Comparison of ENCODE assay signal across 25 mouse cellular contexts in genomic region chr13:70093970-70094369, GRCm38 (mm10).
DNase-seq lines count a peak whose midpoint lies in the region; ATAC-seq and TF ChIP-seq lines count a peak whose summit lies in the region.
"Had no signal": no experiment of that assay in that cellular context is flagged by ENCODE, and none has a peak within 500 bp of the region (broad histone marks: within the 10 kb centered on the region; RNA-seq: fewer than 3 reads in every experiment).

No protein-coding gene starts in this region.

- H3K27ac ChIP-seq in hindbrain, embryonic 12.5 days, result peak overlapping the region; percentile 41; the same call in 1 of the 2 replicates
- H3K27ac ChIP-seq in hindbrain, embryonic 10.5 days, result no peak overlapping the region
- H3K27ac ChIP-seq in forebrain, embryonic 16.5 days (ENCODE audit: low read length), result peak overlapping the region; percentile 65
- H3K27ac ChIP-seq: heart, embryonic 10.5 days; heart, embryonic 15.5 days; liver, embryonic 14.5 days; macrophage; stomach, embryonic 15.5 days had no signal

- DNase-seq in hindbrain, embryonic 10.5 days (ENCODE audit: low spot score), result no peak
- peak; percentile 69 for DNase-seq in brain, embryonic 14.5 days (ENCODE audit: low read depth)
- peak; percentile 6 for DNase-seq in retina, embryonic 14.5 days (ENCODE audit: low spot score)
- no peak for DNase-seq in frontal cortex, postnatal 25 days (ENCODE audit: low spot score in 2 of 2)
- DNase-seq: adrenal gland, postnatal 36 days; B cell, adult 2 months; cerebellum, adult 2 months; cerebellum, postnatal 14 days; kidney, adult 9 months; kidney, postnatal 14 days; layer of hippocampus, adult 9-11 months; liver; lung, adult 2 months; lung, postnatal 10 days; midbrain, embryonic 14.5 days; right cerebral cortex, postnatal 25 days had no signal

- WGBS in hindbrain, embryonic 12.5 days, result 47% methylated on average over 2 of the region's 2 CpGs
- 63% methylated on average over 2 of the region's 2 CpGs for WGBS in hindbrain, embryonic 10.5 days
- WGBS in forebrain, embryonic 16.5 days, result 35% methylated on average over 2 of the region's 2 CpGs

- no peak for ATAC-seq in hindbrain, embryonic 12.5 days (ENCODE audit: low FRiP score)
- peak; percentile 51 for ATAC-seq in forebrain, embryonic 16.5 days
- ATAC-seq: intestine, embryonic 16.5 days had no signal

- H3K4me1 ChIP-seq in hindbrain, embryonic 12.5 days, result no peaks in the 10 kb centered on the region
- H3K4me1 ChIP-seq in hindbrain, embryonic 10.5 days (replicated peaks), result peaks cover 12% of the 10 kb centered on the region; the same call in 1 of the 2 replicates
- H3K4me1 ChIP-seq in forebrain, embryonic 16.5 days (replicated peaks; ENCODE audit: control insufficient read depth, insufficient read depth, low read length), result peaks cover 29% of the 10 kb centered on the region
- H3K4me1 ChIP-seq: heart, embryonic 10.5 days; heart, embryonic 15.5 days; stomach, embryonic 15.5 days had no signal

- TF ChIP-seq CTCF in brain, embryonic 14.5 days (IDR thresholded peaks at IDR 0.05; ENCODE audit: borderline replicate concordance, extremely low read depth, insufficient read depth, insufficient read length), result no peak

- no peaks in the 10 kb centered on the region for H3K9me3 ChIP-seq in hindbrain, embryonic 12.5 days (replicated peaks)
- H3K9me3 ChIP-seq in hindbrain, embryonic 10.5 days, result no peaks in the 10 kb centered on the region
- H3K9me3 ChIP-seq in forebrain, embryonic 16.5 days (ENCODE audit: control insufficient read depth, low read length), result no peaks in the 10 kb centered on the region
- H3K9me3 ChIP-seq: heart, embryonic 10.5 days; heart, embryonic 15.5 days; stomach, embryonic 15.5 days had no signal

- H3K36me3 ChIP-seq in hindbrain, embryonic 12.5 days, result no peaks in the 10 kb centered on the region
- H3K36me3 ChIP-seq in hindbrain, embryonic 10.5 days, result no peaks in the 10 kb centered on the region
- no peaks in the 10 kb centered on the region for H3K36me3 ChIP-seq in forebrain, embryonic 16.5 days (ENCODE audit: control insufficient read depth, insufficient read depth)
- H3K36me3 ChIP-seq: heart, embryonic 10.5 days; heart, embryonic 15.5 days; stomach, embryonic 15.5 days had no signal

- no peaks in the 10 kb centered on the region for H3K27me3 ChIP-seq in hindbrain, embryonic 12.5 days
- no peaks in the 10 kb centered on the region for H3K27me3 ChIP-seq in hindbrain, embryonic 10.5 days (ENCODE audit: insufficient read depth, poor library complexity, severe bottlenecking)
- H3K27me3 ChIP-seq in forebrain, embryonic 16.5 days (replicated peaks; ENCODE audit: control insufficient read depth, insufficient read depth, low read length), result no peaks in the 10 kb centered on the region
- H3K27me3 ChIP-seq: heart, embryonic 15.5 days; stomach, embryonic 15.5 days had no signal

- no peak overlapping the region for H3K4me3 ChIP-seq in hindbrain, embryonic 12.5 days
- H3K4me3 ChIP-seq in hindbrain, embryonic 10.5 days, result no peak overlapping the region
- H3K4me3 ChIP-seq in forebrain, embryonic 16.5 days (replicated peaks; ENCODE audit: low read length), result no peak overlapping the region
- H3K4me3 ChIP-seq: erythroblast, embryonic 14.5 days; heart, embryonic 10.5 days; heart, embryonic 15.5 days; stomach, embryonic 15.5 days had no signal

- no peak overlapping the region for H3K9ac ChIP-seq in hindbrain, embryonic 12.5 days
- H3K9ac ChIP-seq in forebrain, embryonic 16.5 days (replicated peaks; ENCODE audit: low read depth, low read length), result no peak overlapping the region
- H3K9ac ChIP-seq: heart, embryonic 15.5 days; liver, embryonic 14.5 days; stomach, embryonic 15.5 days had no signal

- H3K4me2 ChIP-seq in hindbrain, embryonic 12.5 days (replicated peaks), result no peak overlapping the region
- H3K4me2 ChIP-seq in forebrain, embryonic 16.5 days (ENCODE audit: low read length), result no peak overlapping the region
- H3K4me2 ChIP-seq: heart, embryonic 15.5 days; stomach, embryonic 15.5 days had no signal

- no peak for TF ChIP-seq POLR2A in brain, embryonic 14.5 days (IDR thresholded peaks at IDR 0.05; ENCODE audit: borderline replicate concordance, extremely low read depth, insufficient read depth, insufficient read length, poor library complexity, severe bottlenecking)

Comparison
In these comparisons a context has a peak if more than half of its experiments do, and no peak if none do; other contexts are left out.
1. DNase-seq: peak in brain, embryonic 14.5 days (single experiment) and retina, embryonic 14.5 days (single experiment); none in hindbrain, embryonic 10.5 days (single experiment) and frontal cortex, postnatal 25 days (0 of 2).